Mouse (Mus musculus) stomach, embryonic 15.5 days (tissue): ENCODE data around the gene Ephb4. TPM values are rescaled to one million over a fixed set of nuclear protein-coding genes. Genes with fewer than 3 reads are reported as not detected.

ENCODE experiments used
- ATAC-seq: fragments of 200-750 bp; cut with Nextera tagmentation; 2 replicates; pipeline ENCODE4 v1.8.0; 2017; ENCODE audit warnings: low read depth, moderate number of reproducible peaks, moderate TSS enrichment; ENCODE audit not compliant: insufficient read depth, low FRiP score
- H3K27ac ChIP-seq: fragments of 300-500 bp; sonication (generic); 2 replicates; pipeline ENCODE4 v1.5.1; 2015; ENCODE audit warnings: mild to moderate bottlenecking, inconsistent platforms
- H3K27me3 ChIP-seq: fragments of 300-500 bp; sonication (generic); replicated peaks from 2 replicates; pipeline ENCODE4 v1.6.1; 2015; ENCODE audit warnings: inconsistent platforms
- H3K36me3 ChIP-seq: fragments of 300-500 bp; sonication (generic); 2 replicates; pipeline ENCODE4 v1.6.1; 2015; ENCODE audit warnings: inconsistent platforms
- H3K4me1 ChIP-seq: fragments of 300-500 bp; sonication (generic); 2 replicates; pipeline ENCODE4 v1.6.1; 2015; ENCODE audit warnings: inconsistent platforms
- H3K4me2 ChIP-seq: fragments of 300-500 bp; sonication (generic); 2 replicates; pipeline ENCODE4 v1.6.1; 2015; ENCODE audit warnings: mild to moderate bottlenecking, inconsistent platforms
- H3K4me3 ChIP-seq: fragments of 300-500 bp; sonication (generic); replicated peaks from 2 replicates; pipeline ENCODE4 v1.5.1; 2015; ENCODE audit warnings: inconsistent platforms
- H3K9ac ChIP-seq: fragments of 300-500 bp; sonication (generic); 2 replicates; pipeline ENCODE4 v1.6.1; 2015; ENCODE audit warnings: inconsistent platforms
- H3K9me3 ChIP-seq: fragments of 300-500 bp; sonication (generic); 2 replicates; pipeline ENCODE4 v1.6.1; 2016; ENCODE audit warnings: inconsistent platforms
- WGBS: fragments of 180-500 bp; shearing (Covaris S2); methylation state at CpG from one replicate; pipeline ENCODE4 v1.1.7; 2015; 5-methylcytosine and 5-hydroxymethylcytosine counted together
- polyA plus RNA-seq: library from polyadenylated mRNA; unstranded; fragments of >200 nt; fragmentation: Nextera tagmentation; extraction: Ambion mirVana; gene quantifications from 2 replicates; pipeline ENCODE4 v1.2.1, GENCODE M21; 2015

The Ephb4 gene
- polyA plus RNA-seq, 1 experiment from 2014 or later = 35.5 TPM

DNA sequence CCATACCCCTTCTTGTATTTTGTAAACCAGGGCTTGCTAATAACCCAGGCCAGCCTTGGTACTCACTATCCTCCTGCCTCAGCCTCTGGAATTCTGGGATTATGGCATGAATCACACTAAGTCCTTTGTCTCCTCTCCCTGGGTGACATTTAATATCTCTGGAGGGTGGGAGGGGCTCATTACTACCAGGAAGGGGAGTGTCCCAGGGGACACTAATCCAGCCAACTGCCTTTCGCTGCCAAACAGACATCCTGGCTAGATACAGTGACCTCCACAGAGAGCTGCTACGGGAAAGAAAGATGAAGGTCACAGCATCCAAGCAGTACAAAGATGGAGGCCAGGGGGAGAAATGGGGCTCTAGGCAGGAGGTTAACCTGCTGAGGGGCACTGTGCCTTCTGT lies 25.7 kb downstream of the Ephb4 start:
- Histone ChIP-seq H3K27ac (peak overlapping the region; percentile 51; the same call in 1 of the 2 replicates), H3K4me1 (peaks cover 10% of the 10 kb centered on the region), H3K27me3 (no peaks in the 10 kb centered on the region), H3K9ac (no peak overlapping the region), H3K36me3 (peaks cover 43% of the 10 kb centered on the region), H3K4me2 (no peak overlapping the region), H3K9me3 (no peaks in the 10 kb centered on the region), H3K4me3 (no peak overlapping the region)
- no peak; the same call in 1 of the 2 replicates for ATAC-seq
- 38% methylated on average over 2 of the region's 2 CpGs for WGBS

DNA sequence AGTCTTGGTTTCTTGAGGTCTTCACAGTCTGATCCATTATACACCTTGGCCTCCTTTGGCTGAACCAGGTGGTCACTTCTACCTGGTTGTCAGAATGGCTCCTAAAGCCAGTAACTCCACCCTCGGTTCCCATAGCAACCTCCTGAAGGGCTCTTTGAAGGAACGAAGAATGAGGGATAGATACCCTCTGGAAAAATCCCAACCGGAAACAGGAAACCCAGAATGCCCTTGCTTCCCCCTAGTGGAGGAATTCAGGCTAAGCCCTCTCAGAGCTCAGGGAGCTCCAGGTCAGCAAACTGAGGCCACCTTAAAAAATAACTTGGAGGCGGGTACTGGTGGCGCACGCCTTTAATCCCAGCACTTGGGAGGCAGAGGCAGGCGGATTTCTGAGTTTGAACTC lies 26.3 kb downstream of the Ephb4 start:
- no peak for ATAC-seq
- Histone ChIP-seq H3K9me3 (no peaks in the 10 kb centered on the region), H3K4me1 (peaks cover 10% of the 10 kb centered on the region), H3K4me3 (no peak overlapping the region), H3K27ac (peak overlapping the region; percentile 51; the same call in 1 of the 2 replicates), H3K27me3 (no peaks in the 10 kb centered on the region), H3K4me2 (no peak overlapping the region), H3K9ac (no peak overlapping the region), H3K36me3 (peaks cover 37% of the 10 kb centered on the region)
- 37% methylated on average over 7 of the region's 7 CpGs for WGBS

DNA sequence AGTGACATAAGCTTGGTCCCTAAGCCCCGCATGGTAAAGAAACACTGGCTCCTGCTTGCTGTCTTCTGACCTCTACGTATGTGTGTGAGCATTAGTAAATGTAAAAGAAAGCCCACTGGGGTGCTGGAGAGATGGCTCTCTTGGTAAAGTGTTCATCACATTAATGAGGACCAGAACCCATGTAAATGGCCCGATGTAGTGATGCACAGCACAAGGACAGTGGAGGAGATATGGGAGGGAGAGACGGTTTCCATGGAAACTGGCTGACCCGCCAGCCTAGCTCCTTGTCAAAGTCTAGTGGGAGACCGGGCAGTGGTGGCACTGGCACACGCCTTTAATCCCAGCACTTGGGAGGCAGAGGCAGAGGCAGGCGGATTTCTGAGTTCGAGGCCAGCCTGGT lies 26.8 kb downstream of the Ephb4 start:
- Histone ChIP-seq H3K27me3 (no peaks in the 10 kb centered on the region), H3K9ac (no peak overlapping the region), H3K27ac (no peak overlapping the region), H3K36me3 (peaks cover 33% of the 10 kb centered on the region), H3K4me2 (no peak overlapping the region), H3K4me1 (peaks cover 10% of the 10 kb centered on the region), H3K9me3 (no peaks in the 10 kb centered on the region), H3K4me3 (no peak overlapping the region)
- no peak for ATAC-seq
- WGBS = 43% methylated on average over 9 of the region's 9 CpGs

DNA sequence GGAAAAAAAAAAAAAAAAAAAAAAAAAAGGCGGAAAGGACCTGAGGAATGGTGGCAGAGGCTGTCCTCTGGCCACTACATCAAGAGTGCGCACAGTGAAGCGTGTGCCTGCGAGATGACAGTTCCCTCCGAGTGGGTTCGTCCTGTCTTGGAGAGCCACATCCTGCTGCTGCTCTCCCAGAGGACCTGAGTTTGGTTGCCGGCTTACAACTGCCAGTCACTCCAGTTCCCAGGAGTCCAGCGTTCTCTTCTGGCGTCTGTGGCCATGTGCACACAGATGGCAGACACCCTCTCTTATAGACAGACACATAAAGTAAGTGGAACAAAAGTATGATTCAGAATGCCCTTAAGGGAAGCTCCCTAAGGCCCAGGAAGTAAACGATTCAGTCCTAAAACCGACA lies 27.3 kb downstream of the Ephb4 start:
- Histone ChIP-seq H3K36me3 (peaks cover 29% of the 10 kb centered on the region), H3K9me3 (no peaks in the 10 kb centered on the region), H3K4me3 (no peak overlapping the region), H3K27me3 (no peaks in the 10 kb centered on the region), H3K27ac (0 out of 2 replicates have a peak overlapping the region, but pooled peaks have one; percentile 54), H3K4me1 (peaks cover 10% of the 10 kb centered on the region), H3K9ac (no peak overlapping the region), H3K4me2 (peak overlapping the region; percentile 30)
- no peak for ATAC-seq
- 20% methylated on average over 11 of the region's 11 CpGs for whole genome bisulfite sequencing

GRCm38 (mm10) chr5:137377603-137378002 lies 27.7 kb downstream of the Ephb4 start:
- no peak for ATAC-seq
- H3K9ac ChIP-seq = no peak overlapping the region
- H3K36me3 ChIP-seq = peaks cover 24% of the 10 kb centered on the region
- no peaks in the 10 kb centered on the region for H3K9me3 ChIP-seq
- WGBS = 22% methylated on average over 10 of the region's 15 CpGs
- H3K4me2 ChIP-seq = peak overlapping the region; percentile 30; the same call in 1 of the 2 replicates
- no peaks in the 10 kb centered on the region for H3K27me3 ChIP-seq
- no peak overlapping the region for H3K4me3 ChIP-seq
- peaks cover 10% of the 10 kb centered on the region for H3K4me1 ChIP-seq
- H3K27ac ChIP-seq = no peak overlapping the region

GRCm38 (mm10) chr5:137381152-137381551 lies 31.2 kb downstream of the Ephb4 start:
- H3K9me3 ChIP-seq = no peaks in the 10 kb centered on the region
- WGBS = 50% methylated on average over 4 of the region's 4 CpGs
- H3K27ac ChIP-seq = no peak overlapping the region
- no peak overlapping the region for H3K4me2 ChIP-seq
- no peak overlapping the region for H3K4me3 ChIP-seq
- no peak overlapping the region for H3K9ac ChIP-seq
- H3K4me1 ChIP-seq = peaks cover 4% of the 10 kb centered on the region; the same call in 1 of the 2 replicates
- no peaks in the 10 kb centered on the region for H3K36me3 ChIP-seq
- no peak for ATAC-seq
- H3K27me3 ChIP-seq = no peaks in the 10 kb centered on the region

DNA sequence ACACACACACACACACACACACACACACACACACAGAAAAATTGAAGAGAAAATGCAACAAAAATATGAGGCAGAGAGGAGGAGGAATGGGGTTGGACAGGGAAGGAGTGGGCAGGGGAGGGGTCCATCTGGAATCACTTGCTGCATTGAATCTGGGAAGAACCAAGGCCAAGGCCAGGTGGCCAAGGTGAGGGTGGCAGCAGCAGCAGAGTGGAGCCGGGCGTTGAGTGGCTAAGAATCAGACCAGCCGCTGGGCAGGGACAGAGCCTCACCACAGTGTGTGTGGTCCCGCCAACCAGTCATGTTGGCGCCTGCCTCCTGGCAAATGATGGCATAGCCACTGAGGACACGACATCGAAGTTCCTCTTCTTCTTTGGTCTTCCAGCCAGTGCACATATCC lies 33.5 kb downstream of the Ephb4 start:
- WGBS = 80% methylated on average over 7 of the region's 7 CpGs
- Histone ChIP-seq H3K27ac (no peak overlapping the region), H3K9me3 (no peaks in the 10 kb centered on the region), H3K27me3 (no peaks in the 10 kb centered on the region), H3K9ac (no peak overlapping the region), H3K36me3 (no peaks in the 10 kb centered on the region), H3K4me3 (no peak overlapping the region), H3K4me1 (no peaks in the 10 kb centered on the region), H3K4me2 (no peak overlapping the region)
- no peak for ATAC-seq

DNA sequence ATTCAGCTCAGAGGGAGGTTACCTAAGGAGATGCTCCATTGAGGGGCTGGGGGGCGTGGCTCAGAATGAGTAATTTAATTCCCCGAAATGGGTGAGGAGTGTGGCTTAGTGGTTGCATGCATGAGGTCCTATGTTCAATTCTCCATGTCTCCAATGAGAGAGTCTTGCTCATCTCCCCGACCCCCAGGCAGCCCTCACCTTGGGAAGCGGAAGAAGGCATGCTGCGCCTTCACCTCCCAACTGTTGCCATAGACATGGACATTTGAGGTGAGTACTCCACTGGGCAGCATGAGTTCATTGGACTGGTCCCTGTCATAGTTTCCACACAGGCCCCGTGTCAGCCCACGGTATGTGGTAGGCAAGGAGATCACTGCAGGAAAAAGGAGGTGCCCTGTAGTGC lies 36.8 kb downstream of the Ephb4 start:
- ATAC-seq = no peak
- no peaks in the 10 kb centered on the region for H3K4me1 ChIP-seq
- no peak overlapping the region for H3K4me2 ChIP-seq
- WGBS = 82% methylated on average over 7 of the region's 7 CpGs
- no peak overlapping the region for H3K9ac ChIP-seq
- H3K4me3 ChIP-seq = no peak overlapping the region
- H3K36me3 ChIP-seq = no peaks in the 10 kb centered on the region
- no peaks in the 10 kb centered on the region for H3K27me3 ChIP-seq
- no peaks in the 10 kb centered on the region for H3K9me3 ChIP-seq
- no peak overlapping the region for H3K27ac ChIP-seq

GRCm38 (mm10) chr5:137391641-137392040 lies 41.7 kb downstream of the Ephb4 start:
- Histone ChIP-seq H3K4me1 (no peaks in the 10 kb centered on the region), H3K9me3 (no peaks in the 10 kb centered on the region), H3K4me2 (no peak overlapping the region), H3K36me3 (no peaks in the 10 kb centered on the region), H3K4me3 (no peak overlapping the region), H3K9ac (no peak overlapping the region), H3K27ac (no peak overlapping the region), H3K27me3 (no peaks in the 10 kb centered on the region)
- no peak for ATAC-seq
- WGBS = 77% methylated on average over 8 of the region's 8 CpGs

DNA sequence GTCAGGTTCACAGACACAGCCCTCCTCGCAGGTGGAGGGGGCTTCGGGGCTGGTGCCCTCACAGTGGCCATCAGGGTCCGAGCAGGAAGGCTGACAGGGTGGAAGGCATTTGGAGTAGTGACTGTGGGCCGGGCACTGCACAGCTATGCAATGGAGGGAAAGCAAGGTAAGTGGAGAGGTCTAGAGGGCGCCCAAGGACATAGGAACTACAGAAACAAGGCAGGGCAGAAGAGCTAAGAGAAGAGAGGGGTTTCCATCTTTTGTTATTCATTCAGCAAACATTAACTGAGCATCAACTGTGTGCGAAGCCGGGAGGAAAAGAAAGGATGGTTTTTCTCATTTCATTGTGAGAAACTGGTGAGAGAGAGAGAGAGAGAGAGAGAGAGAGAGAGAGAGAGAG lies 44.5 kb downstream of the Ephb4 start:
- H3K4me1 ChIP-seq = no peaks in the 10 kb centered on the region
- H3K9ac ChIP-seq = no peak overlapping the region; the same call in 1 of the 2 replicates
- H3K9me3 ChIP-seq = no peaks in the 10 kb centered on the region
- 35% methylated on average over 7 of the region's 7 CpGs for WGBS
- H3K4me3 ChIP-seq = no peak overlapping the region
- no peaks in the 10 kb centered on the region for H3K27me3 ChIP-seq
- no peak overlapping the region for H3K4me2 ChIP-seq
- no peak for ATAC-seq
- H3K36me3 ChIP-seq = no peaks in the 10 kb centered on the region
- no peak overlapping the region for H3K27ac ChIP-seq

GRCm38 (mm10) chr5:137404081-137404480 lies 54.2 kb downstream of the Ephb4 start:
- no peak overlapping the region for H3K4me3 ChIP-seq
- H3K4me1 ChIP-seq = no peaks in the 10 kb centered on the region
- H3K36me3 ChIP-seq = no peaks in the 10 kb centered on the region
- H3K9me3 ChIP-seq = no peaks in the 10 kb centered on the region
- no peak overlapping the region for H3K27ac ChIP-seq
- no peak overlapping the region for H3K9ac ChIP-seq
- no peak for ATAC-seq
- 77% methylated on average over 2 of the region's 2 CpGs for WGBS
- no peak overlapping the region for H3K4me2 ChIP-seq
- no peaks in the 10 kb centered on the region for H3K27me3 ChIP-seq

DNA sequence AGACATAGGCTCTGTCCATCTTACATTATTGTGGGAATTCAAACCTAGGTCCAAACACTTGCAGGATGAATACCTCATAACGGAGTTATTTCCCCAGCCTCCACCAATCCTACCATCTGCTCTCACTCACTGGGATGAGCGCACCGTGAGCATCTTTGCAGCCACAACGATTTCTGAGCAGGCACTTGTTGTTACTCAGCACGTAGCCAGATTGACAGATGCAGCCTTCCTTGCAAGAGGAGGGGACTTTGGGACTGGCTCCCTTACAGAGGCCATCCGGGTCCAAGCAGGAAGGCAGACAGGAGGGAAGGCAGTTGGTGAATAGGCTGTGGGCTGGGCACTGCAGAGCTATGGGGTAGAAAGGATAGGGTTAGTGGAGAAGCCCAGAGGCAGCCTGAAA lies 59.5 kb downstream of the Ephb4 start:
- H3K9me3 ChIP-seq = no peaks in the 10 kb centered on the region
- H3K4me1 ChIP-seq = no peaks in the 10 kb centered on the region
- no peak overlapping the region for H3K9ac ChIP-seq
- ATAC-seq = no peak
- H3K4me3 ChIP-seq = no peak overlapping the region
- WGBS = 69% methylated on average over 6 of the region's 6 CpGs
- H3K36me3 ChIP-seq = no peaks in the 10 kb centered on the region
- no peak overlapping the region for H3K27ac ChIP-seq
- H3K27me3 ChIP-seq = no peaks in the 10 kb centered on the region
- no peak overlapping the region for H3K4me2 ChIP-seq

DNA sequence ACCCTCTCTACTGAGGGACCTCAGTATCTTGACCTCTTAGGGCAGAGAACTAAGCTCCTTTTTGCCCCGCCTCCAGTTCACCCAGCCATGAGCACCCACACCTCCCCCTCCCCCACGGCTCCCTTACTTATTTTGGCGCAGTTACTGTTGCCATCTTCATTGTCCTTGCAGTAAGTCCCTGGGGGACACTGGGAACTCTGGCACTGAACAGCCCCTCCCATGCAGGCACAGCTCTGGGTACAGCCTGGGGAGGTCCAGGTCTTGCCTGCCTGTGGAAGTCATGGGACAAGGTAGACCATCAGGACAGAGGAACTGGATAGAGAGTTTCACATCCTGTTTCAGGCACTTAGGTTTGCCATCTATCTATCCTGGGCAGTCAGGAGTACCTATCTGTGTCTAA lies 60.2 kb downstream of the Ephb4 start:
- Histone ChIP-seq H3K4me3 (no peak overlapping the region), H3K27me3 (no peaks in the 10 kb centered on the region), H3K4me1 (no peaks in the 10 kb centered on the region), H3K36me3 (no peaks in the 10 kb centered on the region), H3K9ac (no peak overlapping the region), H3K4me2 (no peak overlapping the region), H3K27ac (no peak overlapping the region), H3K9me3 (no peaks in the 10 kb centered on the region)
- ATAC-seq = no peak
- WGBS = 79% methylated on average over 3 of the region's 3 CpGs
